Comparison of ENCODE assay signal across 9 mouse cellular contexts in genomic region chr16:65816059-65816458, GRCm38 (mm10). TPM values are rescaled to one million over a fixed set of nuclear protein-coding genes. Genes with fewer than 3 reads are reported as not detected.
DNase-seq lines count a peak whose midpoint lies in the region; ATAC-seq and TF ChIP-seq lines count a peak whose summit lies in the region.
"Had no signal": no experiment of that assay in that cellular context is flagged by ENCODE, and none has a peak within 500 bp of the region (broad histone marks: within the 10 kb centered on the region; RNA-seq: fewer than 3 reads in every experiment).

No protein-coding gene starts in this region.

- peaks cover 2% of the 10 kb centered on the region; the same call in 1 of the 2 replicates for H3K27me3 ChIP-seq in testis, adult 2 months (ENCODE audit: control insufficient read depth, insufficient read depth, low read length)
- H3K27me3 ChIP-seq in limb, embryonic 12.5 days: peaks cover 11% of the 10 kb centered on the region

- DNase-seq in gastrocnemius, adult 2 months: no peak
- no peak for DNase-seq in gastrocnemius, adult 18-20 months (ENCODE audit: low spot score)
- DNase-seq in testis, postnatal 14 days (ENCODE audit: low spot score): no peak
- DNase-seq in spleen, postnatal 36 days (ENCODE audit: low spot score in 2 of 2): no peak
- DNase-seq in gastrocnemius, postnatal 25 days: no peak
- DNase-seq: kidney, adult 11 months had no signal

- peak overlapping the region; percentile 91 for H3K27ac ChIP-seq in gastrocnemius, adult 2 months
- peak overlapping the region; percentile 40 for H3K27ac ChIP-seq in testis, adult 2 months (ENCODE audit: control insufficient read depth, insufficient read depth, low read depth, low read length)
- no peak overlapping the region for H3K27ac ChIP-seq in limb, embryonic 12.5 days

- peaks cover 2% of the 10 kb centered on the region; the same call in 1 of the 2 replicates for H3K4me1 ChIP-seq in testis, adult 2 months (ENCODE audit: control insufficient read depth, insufficient read depth, low read length)
- H3K4me1 ChIP-seq in limb, embryonic 12.5 days (replicated peaks): 0 out of 2 replicates have a peak, but pooled peaks cover 3% of the 10 kb centered on the region

- peak overlapping the region; percentile 94 for H3K4me2 ChIP-seq in limb, embryonic 12.5 days

- WGBS in limb, embryonic 12.5 days: 24% methylated on average over 3 of the region's 3 CpGs

- ATAC-seq in limb, embryonic 12.5 days (ENCODE audit: insufficient number of reproducible peaks, insufficient read depth, low FRiP score, low TSS enrichment, low read depth): no peak
- ATAC-seq in activated CD4-positive, CD25-positive, alpha-beta regulatory T cell, adult 4 months: no peak

- no peak for TF ChIP-seq POLR2A in testis, adult 2 months (IDR thresholded peaks at IDR 0.05; ENCODE audit: control insufficient read depth, low read depth, low read length)

- no peak overlapping the region for H3K9ac ChIP-seq in limb, embryonic 12.5 days (replicated peaks)

- no peaks in the 10 kb centered on the region; the same call in 1 of the 2 replicates for H3K9me3 ChIP-seq in limb, embryonic 12.5 days

- peak overlapping the region; percentile 94 for H3K4me3 ChIP-seq in gastrocnemius, adult 2 months
- peak overlapping the region; percentile 81 for H3K4me3 ChIP-seq in testis, adult 2 months (ENCODE audit: control insufficient read depth, low read depth, low read length)
- peak overlapping the region; percentile 68 for H3K4me3 ChIP-seq in limb, embryonic 12.5 days (replicated peaks)

- H3K36me3 ChIP-seq in testis, adult 2 months (ENCODE audit: control insufficient read depth, insufficient read depth, low read length): no peaks in the 10 kb centered on the region
- H3K36me3 ChIP-seq in limb, embryonic 12.5 days: no peaks in the 10 kb centered on the region

- TF ChIP-seq CTCF in gastrocnemius, adult 2 months (IDR thresholded peaks at IDR 0.05): no peak
- no peak for TF ChIP-seq CTCF in testis, adult 2 months (IDR thresholded peaks at IDR 0.05; ENCODE audit: control insufficient read depth, insufficient read depth, insufficient replicate concordance, low read depth, low read length)

- intact Hi-C loops in gastrocnemius, adult 2 months (cut with DNase I): no loop called here

RNA-seq across cellular contexts. Expression of gene Vgll3, which starts 1.0 kb away (rescaled TPM):
- total RNA-seq in gastrocnemius, adult 2 months (2021): 1 to 10 TPM; 4.7 to 5.2 TPM
- total RNA-seq in gastrocnemius, adult 18-20 months (2021): 1 to 10 TPM; 3.4 to 5.7 TPM
- 15.3 and 16.9 TPM in 2 replicates for polyA plus RNA-seq in testis, adult 2 months (2012; rRNA removed)
- polyA plus RNA-seq in limb, embryonic 12.5 days (2016; fragmentation: Nextera tagmentation; extraction: Ambion mirVana): 6.0 and 8.8 TPM in 2 replicates
- not detected for polyA plus RNA-seq in activated CD4-positive, CD25-positive, alpha-beta regulatory T cell, adult 4 months (2017; shearing (Covaris generic))
- total RNA-seq in gastrocnemius, postnatal 25 days (2021): 1 to 10 TPM; 6.5 to 6.9 TPM
